Mouse (Mus musculus): Measurements from ENCODE around the gene Ddx5. TPM values are rescaled to one million over a fixed set of nuclear protein-coding genes. Genes with fewer than 3 reads are reported as not detected.

The Ddx5 gene
- polyA plus RNA-seq, 1 experiment: 253 TPM

- Histone ChIP-seq H3K4me3 (ENCODE audit: insufficient read depth, low read depth, low read length) (no peak overlapping the region), H3K36me3 (ENCODE audit: control insufficient read depth, insufficient read depth, low read length) (peaks cover 21% of the 10 kb centered on the region), H3K27ac (ENCODE audit: insufficient read depth, low read depth, low read length) (no peak overlapping the region), H3K4me1 (ENCODE audit: control insufficient read depth, insufficient read depth, low read length) (peaks cover 13% of the 10 kb centered on the region), H3K27me3 (replicated peaks; ENCODE audit: control insufficient read depth, insufficient read depth, low read length) (no peaks in the 10 kb centered on the region)
- DNase-seq: no peak
- TF ChIP-seq CTCF (conservative IDR thresholded peaks at IDR 0.05; ENCODE audit: insufficient read depth, insufficient read length, low read depth, low read length) (no peak), POLR2A (IDR thresholded peaks at IDR 0.05; ENCODE audit: low read depth, low read length) (no peak)
- 84% methylated on average over 7 of the region's 7 CpGs for WGBS
Measured at GRCm38 (mm10) chr11:106778132-106778531, 10.9 kb downstream of the Ddx5 start.

- Histone ChIP-seq H3K36me3 (ENCODE audit: control insufficient read depth, insufficient read depth, low read length) (peaks cover 14% of the 10 kb centered on the region), H3K27ac (ENCODE audit: insufficient read depth, low read depth, low read length) (peak overlapping the region; percentile 83), H3K4me1 (ENCODE audit: control insufficient read depth, insufficient read depth, low read length) (peaks cover 13% of the 10 kb centered on the region), H3K27me3 (replicated peaks; ENCODE audit: control insufficient read depth, insufficient read depth, low read length) (no peaks in the 10 kb centered on the region), H3K4me3 (ENCODE audit: insufficient read depth, low read depth, low read length) (no peak overlapping the region)
- 36% methylated on average over 3 of the region's 3 CpGs for whole genome bisulfite sequencing
- no peak for TF ChIP-seq CTCF (conservative IDR thresholded peaks at IDR 0.05; ENCODE audit: insufficient read depth, insufficient read length, low read depth, low read length)
- no peak for TF ChIP-seq POLR2A (IDR thresholded peaks at IDR 0.05; ENCODE audit: low read depth, low read length)
- peak; percentile 62 for DNase-seq
Measured at GRCm38 (mm10) chr11:106777395-106777794, 11.6 kb downstream of the Ddx5 start.

GRCm38 (mm10) chr11:106776960-106777359 is 12.0 kb downstream of the Ddx5 start:
- Histone ChIP-seq H3K36me3 (ENCODE audit: control insufficient read depth, insufficient read depth, low read length) (peaks cover 13% of the 10 kb centered on the region), H3K27me3 (replicated peaks; ENCODE audit: control insufficient read depth, insufficient read depth, low read length) (no peaks in the 10 kb centered on the region), H3K27ac (ENCODE audit: insufficient read depth, low read depth, low read length) (peak overlapping the region; percentile 64; the same call in 1 of the 2 replicates), H3K4me1 (ENCODE audit: control insufficient read depth, insufficient read depth, low read length) (peaks cover 13% of the 10 kb centered on the region), H3K4me3 (ENCODE audit: insufficient read depth, low read depth, low read length) (no peak overlapping the region)
- WGBS: 40% methylated on average over 4 of the region's 4 CpGs
- TF ChIP-seq POLR2A (IDR thresholded peaks at IDR 0.05; ENCODE audit: low read depth, low read length) (no peak), CTCF (conservative IDR thresholded peaks at IDR 0.05; ENCODE audit: insufficient read depth, insufficient read length, low read depth, low read length) (no peak)
- peak; percentile 74 for DNase-seq

GRCm38 (mm10) chr11:106773061-106773460 is 15.9 kb downstream of the Ddx5 start:
- Histone ChIP-seq H3K36me3 (ENCODE audit: control insufficient read depth, insufficient read depth, low read length) (peaks cover 17% of the 10 kb centered on the region), H3K4me1 (ENCODE audit: control insufficient read depth, insufficient read depth, low read length) (peaks cover 10% of the 10 kb centered on the region), H3K4me3 (ENCODE audit: insufficient read depth, low read depth, low read length) (no peak overlapping the region), H3K27me3 (replicated peaks; ENCODE audit: control insufficient read depth, insufficient read depth, low read length) (no peaks in the 10 kb centered on the region), H3K27ac (ENCODE audit: insufficient read depth, low read depth, low read length) (no peak overlapping the region)
- TF ChIP-seq CTCF (conservative IDR thresholded peaks at IDR 0.05; ENCODE audit: insufficient read depth, insufficient read length, low read depth, low read length) (no peak), POLR2A (IDR thresholded peaks at IDR 0.05; ENCODE audit: low read depth, low read length) (no peak)
- no peak for DNase-seq
- WGBS: 84% methylated on average over 9 of the region's 9 CpGs

- no peaks in the 10 kb centered on the region for H3K27me3 ChIP-seq (replicated peaks; ENCODE audit: control insufficient read depth, insufficient read depth, low read length)
- no peak for DNase-seq
- WGBS: 97% methylated on average over 9 of the region's 9 CpGs
- H3K27ac ChIP-seq (ENCODE audit: insufficient read depth, low read depth, low read length): no peak overlapping the region
- no peak overlapping the region for H3K4me3 ChIP-seq (ENCODE audit: insufficient read depth, low read depth, low read length)
- peak; percentile 46 for TF ChIP-seq CTCF (conservative IDR thresholded peaks at IDR 0.05; ENCODE audit: insufficient read depth, insufficient read length, low read depth, low read length)
- no peak for TF ChIP-seq POLR2A (IDR thresholded peaks at IDR 0.05; ENCODE audit: low read depth, low read length)
- H3K36me3 ChIP-seq (ENCODE audit: control insufficient read depth, insufficient read depth, low read length): peaks cover 20% of the 10 kb centered on the region
- no peaks in the 10 kb centered on the region for H3K4me1 ChIP-seq (ENCODE audit: control insufficient read depth, insufficient read depth, low read length)
Measured at GRCm38 (mm10) chr11:106770195-106770974, 18.6 kb downstream of the Ddx5 start.

- H3K4me3 ChIP-seq (ENCODE audit: insufficient read depth, low read depth, low read length): no peak overlapping the region
- H3K27ac ChIP-seq (ENCODE audit: insufficient read depth, low read depth, low read length): no peak overlapping the region
- H3K4me1 ChIP-seq (ENCODE audit: control insufficient read depth, insufficient read depth, low read length): no peaks in the 10 kb centered on the region
- no peaks in the 10 kb centered on the region for H3K27me3 ChIP-seq (replicated peaks; ENCODE audit: control insufficient read depth, insufficient read depth, low read length)
- no peak for DNase-seq
- peaks cover 17% of the 10 kb centered on the region for H3K36me3 ChIP-seq (ENCODE audit: control insufficient read depth, insufficient read depth, low read length)
- TF ChIP-seq POLR2A (IDR thresholded peaks at IDR 0.05; ENCODE audit: low read depth, low read length): no peak
- TF ChIP-seq CTCF (conservative IDR thresholded peaks at IDR 0.05; ENCODE audit: insufficient read depth, insufficient read length, low read depth, low read length): no peak
- WGBS: 94% methylated on average over 4 of the region's 4 CpGs
Measured at GRCm38 (mm10) chr11:106767516-106767915, 21.5 kb downstream of the Ddx5 start.

GRCm38 (mm10) chr11:106766611-106767162 is 22.3 kb downstream of the Ddx5 start:
- H3K4me1 ChIP-seq (ENCODE audit: control insufficient read depth, insufficient read depth, low read length): no peaks in the 10 kb centered on the region
- DNase-seq: no peak
- H3K4me3 ChIP-seq (ENCODE audit: insufficient read depth, low read depth, low read length): no peak overlapping the region
- no peak overlapping the region for H3K27ac ChIP-seq (ENCODE audit: insufficient read depth, low read depth, low read length)
- H3K36me3 ChIP-seq (ENCODE audit: control insufficient read depth, insufficient read depth, low read length): peaks cover 13% of the 10 kb centered on the region
- H3K27me3 ChIP-seq (replicated peaks; ENCODE audit: control insufficient read depth, insufficient read depth, low read length): no peaks in the 10 kb centered on the region
- TF ChIP-seq POLR2A (IDR thresholded peaks at IDR 0.05; ENCODE audit: low read depth, low read length): no peak
- WGBS: 83% methylated on average over 4 of the region's 4 CpGs

Measured in kidney, adult 2 months (tissue).